Mouse (Mus musculus) left cerebral cortex, postnatal 4 days (tissue): ENCODE data around the gene Tmem40. TPM values are rescaled to one million over a fixed set of nuclear protein-coding genes. Genes with fewer than 3 reads are reported as not detected.

ENCODE experiments used
- DNase-seq: peaks from one replicate; pipeline ENCODE4 v3.0.0-alpha.2; 2022
- intact Hi-C: fragments of 180-260 bp; cut with DNase I; formaldehyde crosslinking; loops from one replicate; pipeline ENCODE4 v1.15.1; 2025
- total RNA-seq, 2 experiments: library from RNA; stranded (reverse); gene quantifications; 2 replicates each; pipeline ENCODE4 v1.2.3; 2021

Tmem40 gene
- total RNA-seq, 2 experiments from 2014 or later = 0.60 to 1.2 TPM

GRCm38 (mm10) chr6:115770852-115771251, 8.6 kb upstream of the Tmem40 start:
- intact Hi-C loops = no loop called here

GRCm38 (mm10) chr6:115770059-115770670, 8.0 kb upstream of the Tmem40 start:
- intact Hi-C loops = no loop called here
- DNase-seq = no peak

More at GRCm38 (mm10) chr6:115770852-115771251, 8.6 kb upstream of the Tmem40 start:
- DNase-seq = no peak

GRCm38 (mm10) chr6:115768207-115768606, 6.0 kb upstream of the Tmem40 start:
- intact Hi-C loops = no loop called here
- DNase-seq = no peak

GRCm38 (mm10) chr6:115767357-115767756, 5.1 kb upstream of the Tmem40 start:
- no peak for DNase-seq
- intact Hi-C loops = no loop called here

- intact Hi-C loops = no loop called here
- peak; percentile 93 for DNase-seq
Measured at GRCm38 (mm10) chr6:115764179-115764578, 2.0 kb upstream of the Tmem40 start.

- no peak for DNase-seq
- intact Hi-C loops = no loop called here
Measured at GRCm38 (mm10) chr6:115760982-115761381, 1.2 kb downstream of the Tmem40 start.

- no peak for DNase-seq
- intact Hi-C loops = no loop called here
Measured at GRCm38 (mm10) chr6:115760137-115760536, 2.1 kb downstream of the Tmem40 start.

- intact Hi-C loops = no loop called here
- no peak for DNase-seq
Measured at GRCm38 (mm10) chr6:115759461-115759860, 2.7 kb downstream of the Tmem40 start.

- intact Hi-C loops = no loop called here
- DNase-seq = no peak
Measured at GRCm38 (mm10) chr6:115758981-115759435, 3.2 kb downstream of the Tmem40 start.

- DNase-seq = no peak
Measured at GRCm38 (mm10) chr6:115755536-115755935, 6.7 kb downstream of the Tmem40 start.

GRCm38 (mm10) chr6:115746326-115746725, 15.9 kb downstream of the Tmem40 start:
- no peak for DNase-seq
- intact Hi-C loops = no loop called here

More at GRCm38 (mm10) chr6:115755536-115755935, 6.7 kb downstream of the Tmem40 start:
- intact Hi-C loops = no loop called here

GRCm38 (mm10) chr6:115743569-115743968, 18.6 kb downstream of the Tmem40 start:
- intact Hi-C loops = no loop called here
- no peak for DNase-seq

GRCm38 (mm10) chr6:115739056-115739455, 23.2 kb downstream of the Tmem40 start:
- DNase-seq = no peak
- intact Hi-C loops = no loop called here

GRCm38 (mm10) chr6:115734909-115735308, 27.3 kb downstream of the Tmem40 start:
- peak; percentile 34 for DNase-seq
- intact Hi-C loops = no loop called here

- intact Hi-C loops = no loop called here
- DNase-seq = no peak
Measured at GRCm38 (mm10) chr6:115732341-115732928, 29.8 kb downstream of the Tmem40 start.

- intact Hi-C loops = no loop called here
- no peak for DNase-seq
Measured at GRCm38 (mm10) chr6:115730560-115731342, 31.5 kb downstream of the Tmem40 start.

- intact Hi-C loops = no loop called here
- no peak for DNase-seq
Measured at GRCm38 (mm10) chr6:115727570-115727969, 34.6 kb downstream of the Tmem40 start.

- intact Hi-C loops = no loop called here
- peak; percentile 48 for DNase-seq
Measured at GRCm38 (mm10) chr6:115727108-115727507, 35.1 kb downstream of the Tmem40 start.

GRCm38 (mm10) chr6:115722246-115722645, 40.0 kb downstream of the Tmem40 start:
- DNase-seq = no peak
- intact Hi-C loops = no loop called here

GRCm38 (mm10) chr6:115717715-115718558, 44.3 kb downstream of the Tmem40 start:
- DNase-seq = no peak
- intact Hi-C loops = no loop called here
